Mouse (Mus musculus) gastrocnemius, postnatal 25 days (tissue): ENCODE results near the gene Cyb561a3. TPM values are rescaled to one million over a fixed set of nuclear protein-coding genes. Genes with fewer than 3 reads are reported as not detected.

ENCODE experiments used
- total RNA-seq, 2 experiments: library from RNA; stranded (reverse); gene quantifications; 1 replicate in 1 of 2; 2 replicates in 1 of 2; pipeline ENCODE4 v1.2.3; 2021

The Cyb561a3 gene
- total RNA-seq, 2 experiments from 2014 or later, result 4.5 to 6.2 TPM

Other genes with a start within 250 kb of the Cyb561a3 start
- gene Syt7, start 188.1 kb upstream of the Cyb561a3 start, total RNA-seq, result 1 to 10 TPM; 1.9 to 4.1 TPM
- gene Lrrc10b, start 119.7 kb upstream of the Cyb561a3 start, total RNA-seq, result under 1 TPM; 0.13 to 0.38 TPM
- under 1 TPM; 0.90 to 0.91 TPM for gene Ppp1r32, start 94.2 kb upstream of the Cyb561a3 start, total RNA-seq
- gene Cpsf7, start 51.9 kb upstream of the Cyb561a3 start, total RNA-seq, result 10 to 100 TPM; 18.0 to 18.5 TPM
- gene Sdhaf2, start 51.0 kb upstream of the Cyb561a3 start, total RNA-seq, result 10 to 100 TPM; 49.0 to 54.0 TPM
- 1 to 10 TPM; 1.9 to 2.2 TPM for gene Tmem216, start 20.9 kb upstream of the Cyb561a3 start, total RNA-seq
- gene Tmem138, start 190 bp downstream of the Cyb561a3 start, total RNA-seq, result 1 to 10 TPM; 1.3 to 1.4 TPM
- gene Ddb1, start 28.2 kb downstream of the Cyb561a3 start, total RNA-seq, result 100 to 1,000 TPM; 114 to 129 TPM
- gene Tkfc, start 28.5 kb downstream of the Cyb561a3 start, total RNA-seq, result 1 to 10 TPM; 4.2 to 5.1 TPM
- under 1 TPM in 1 of 2 experiments, not detected in 1; 0.08 TPM for gene Vwce, start 57.0 kb downstream of the Cyb561a3 start, total RNA-seq
- not detected for gene Pga5, start 100.9 kb downstream of the Cyb561a3 start, total RNA-seq
- 10 to 100 TPM; 23.9 to 26.2 TPM for gene Vps37c, start 111.6 kb downstream of the Cyb561a3 start, total RNA-seq
- under 1 TPM in 1 of 2 experiments, not detected in 1; 0.19 TPM for gene Cd5, start 161.8 kb downstream of the Cyb561a3 start, total RNA-seq